Mouse (Mus musculus): ENCODE data around the gene Bcl6. TPM values are rescaled to one million over a fixed set of nuclear protein-coding genes. Genes with fewer than 3 reads are reported as not detected.

The Bcl6 gene
- polyA plus RNA-seq, 2 experiments, result 2.7 to 10.8 TPM

DNA sequence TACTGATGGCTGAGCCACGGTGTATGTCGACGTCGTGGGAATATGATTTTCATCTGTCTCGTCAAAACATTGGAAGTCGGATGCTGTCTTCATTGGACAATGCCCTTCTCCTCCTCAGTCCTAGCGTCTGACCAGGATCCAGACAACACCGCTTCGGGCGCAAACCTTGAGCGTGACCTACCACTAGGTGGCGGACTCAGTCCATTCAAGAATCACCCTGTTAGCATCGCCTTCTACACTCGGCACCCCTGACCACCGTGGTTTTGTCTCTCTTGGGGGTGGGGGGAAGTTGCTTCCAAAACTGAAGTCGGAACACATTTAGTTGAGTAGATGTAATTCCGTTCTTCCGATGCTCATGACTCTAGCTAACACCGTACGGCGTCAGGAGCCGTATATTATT, 4.5 kb downstream of the Bcl6 start:
- H3K4me1 ChIP-seq (ENCODE audit: control insufficient read depth, insufficient read depth, low read length), result peaks cover 39% of the 10 kb centered on the region
- ATAC-seq (ENCODE audit: low FRiP score, low read depth), result peak; percentile 21
- no peaks in the 10 kb centered on the region for H3K36me3 ChIP-seq (ENCODE audit: control insufficient read depth, insufficient read depth, low read length)
- DNase-seq (ENCODE audit: low spot score), result peak; percentile 92
- no peak for TF ChIP-seq POLR2A (IDR thresholded peaks at IDR 0.05; ENCODE audit: borderline replicate concordance, extremely low read depth, insufficient read depth, insufficient read length)
- peak overlapping the region; percentile 97 for H3K4me2 ChIP-seq (replicated peaks; ENCODE audit: low read depth, low read length, severe bottlenecking)
- peaks cover 21% of the 10 kb centered on the region for H3K27me3 ChIP-seq (ENCODE audit: control insufficient read depth, insufficient read depth, low read length)
- no peak overlapping the region for H3K27ac ChIP-seq (replicated peaks; ENCODE audit: low read depth, low read length)
- no peaks in the 10 kb centered on the region for H3K9me3 ChIP-seq (ENCODE audit: control insufficient read depth, low read length)
- WGBS, result under 1% methylated on average over 22 of the region's 22 CpGs
- peak overlapping the region; percentile 45 for H3K4me3 ChIP-seq (replicated peaks; ENCODE audit: low read length)
- H3K9ac ChIP-seq (ENCODE audit: low read depth, low read length, severe bottlenecking), result peak overlapping the region; percentile 48; the same call in 1 of the 2 replicates

DNA sequence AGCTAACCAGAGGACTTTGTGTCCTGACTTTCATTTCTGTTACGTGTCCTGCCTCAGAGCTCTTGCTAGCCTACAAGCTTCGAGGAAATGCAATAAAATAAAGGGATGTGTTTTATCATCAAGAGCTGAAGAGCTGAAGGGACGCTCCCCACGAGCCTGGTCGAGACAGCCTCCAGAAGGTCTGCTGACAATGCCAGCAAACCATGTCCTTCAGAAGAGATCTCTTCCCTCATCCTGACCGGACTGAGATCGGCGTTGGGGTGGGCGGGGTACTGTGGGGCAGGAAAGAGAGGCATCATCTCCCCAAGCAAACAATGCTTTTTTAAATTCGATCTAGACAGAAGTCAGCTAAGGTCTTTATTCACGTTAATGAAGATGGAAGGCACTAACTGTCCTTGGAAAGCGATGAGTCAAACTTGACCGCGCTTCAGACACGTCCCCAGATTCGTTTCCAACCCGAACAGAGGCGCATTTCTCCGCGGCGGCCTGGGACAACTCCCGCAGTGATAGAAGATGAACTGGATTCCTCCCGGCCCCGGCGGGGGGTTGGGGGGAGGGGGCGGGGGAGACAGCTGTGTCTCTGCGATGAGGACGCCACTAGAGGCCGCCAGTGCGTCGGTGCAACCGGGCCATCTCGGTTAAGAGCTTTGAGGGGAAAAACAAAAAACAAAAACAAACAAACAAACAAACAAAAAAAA, 5.6 kb downstream of the Bcl6 start:
- ATAC-seq (ENCODE audit: low FRiP score, low read depth) (no peak), DNase-seq (ENCODE audit: low spot score) (no peak)
- Histone ChIP-seq H3K4me1 (ENCODE audit: control insufficient read depth, insufficient read depth, low read length) (peaks cover 39% of the 10 kb centered on the region), H3K36me3 (ENCODE audit: control insufficient read depth, insufficient read depth, low read length) (no peaks in the 10 kb centered on the region), H3K27ac (replicated peaks; ENCODE audit: low read depth, low read length) (no peak overlapping the region), H3K9ac (ENCODE audit: low read depth, low read length, severe bottlenecking) (no peak overlapping the region), H3K4me3 (replicated peaks; ENCODE audit: low read length) (peak overlapping the region; percentile 41), H3K4me2 (replicated peaks; ENCODE audit: low read depth, low read length, severe bottlenecking) (peak overlapping the region; percentile 82), H3K9me3 (ENCODE audit: control insufficient read depth, low read length) (no peaks in the 10 kb centered on the region), H3K27me3 (ENCODE audit: control insufficient read depth, insufficient read depth, low read length) (peaks cover 21% of the 10 kb centered on the region)
- no peak for TF ChIP-seq POLR2A (IDR thresholded peaks at IDR 0.05; ENCODE audit: borderline replicate concordance, extremely low read depth, insufficient read depth, insufficient read length)
- WGBS, result under 1% methylated on average over 33 of the region's 33 CpGs

DNA sequence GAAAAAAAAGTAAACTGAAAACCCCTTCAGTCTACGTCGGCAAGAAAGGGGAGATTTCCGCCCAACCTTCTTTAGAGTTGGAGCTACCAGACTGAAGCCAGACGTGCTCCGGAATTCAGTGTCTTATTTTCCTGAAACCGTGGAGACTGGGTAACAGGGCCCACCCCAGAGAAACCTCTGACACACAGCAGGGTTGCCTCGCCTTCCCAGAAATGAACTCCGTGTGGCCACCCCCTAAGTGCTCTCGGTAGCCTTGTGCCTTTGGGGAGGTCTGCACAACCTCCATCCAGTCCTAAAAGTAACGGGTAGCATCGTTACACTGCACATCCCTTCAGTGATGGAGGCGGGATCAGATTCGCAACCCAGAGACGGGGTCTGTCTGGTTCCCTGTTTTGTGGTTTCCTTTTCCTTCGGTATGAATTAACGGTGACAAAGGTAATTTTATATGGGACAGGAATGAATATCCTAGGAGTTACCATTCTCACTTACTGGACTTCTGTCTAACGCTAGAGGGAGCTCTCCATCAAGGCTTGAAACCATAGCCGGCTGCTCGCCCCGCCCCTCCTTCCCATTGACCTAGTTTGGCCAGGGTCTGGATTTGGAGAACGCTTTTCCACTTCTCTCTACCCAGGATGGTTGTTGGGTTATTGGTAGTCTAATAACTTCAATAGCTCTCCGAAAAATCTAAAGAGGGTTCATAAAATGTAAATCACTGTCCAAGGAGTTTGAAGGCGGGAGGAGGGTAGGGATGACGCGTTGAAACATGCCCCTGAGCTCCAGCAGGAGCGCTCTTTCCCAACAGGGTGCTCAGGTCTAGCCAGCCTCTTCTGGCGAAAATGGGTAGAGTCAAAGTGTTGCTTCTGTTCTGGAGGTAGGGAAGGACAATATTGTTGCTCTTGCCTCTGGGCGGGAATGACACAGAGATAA, 6.5 kb downstream of the Bcl6 start:
- 3% methylated on average over 28 of the region's 28 CpGs for WGBS
- Histone ChIP-seq H3K4me1 (ENCODE audit: control insufficient read depth, insufficient read depth, low read length) (peaks cover 39% of the 10 kb centered on the region), H3K36me3 (ENCODE audit: control insufficient read depth, insufficient read depth, low read length) (peaks cover 4% of the 10 kb centered on the region; the same call in 1 of the 2 replicates), H3K4me2 (replicated peaks; ENCODE audit: low read depth, low read length, severe bottlenecking) (peak overlapping the region; percentile 82), H3K9ac (ENCODE audit: low read depth, low read length, severe bottlenecking) (peak overlapping the region; percentile 28; the same call in 1 of the 2 replicates), H3K9me3 (ENCODE audit: control insufficient read depth, low read length) (no peaks in the 10 kb centered on the region), H3K4me3 (replicated peaks; ENCODE audit: low read length) (peak overlapping the region; percentile 41), H3K27ac (replicated peaks; ENCODE audit: low read depth, low read length) (no peak overlapping the region), H3K27me3 (ENCODE audit: control insufficient read depth, insufficient read depth, low read length) (peaks cover 21% of the 10 kb centered on the region)
- ATAC-seq (ENCODE audit: low FRiP score, low read depth), result peak; percentile 74
- no peak for TF ChIP-seq POLR2A (IDR thresholded peaks at IDR 0.05; ENCODE audit: borderline replicate concordance, extremely low read depth, insufficient read depth, insufficient read length)
- peak; percentile 92 for DNase-seq (ENCODE audit: low spot score)

DNA sequence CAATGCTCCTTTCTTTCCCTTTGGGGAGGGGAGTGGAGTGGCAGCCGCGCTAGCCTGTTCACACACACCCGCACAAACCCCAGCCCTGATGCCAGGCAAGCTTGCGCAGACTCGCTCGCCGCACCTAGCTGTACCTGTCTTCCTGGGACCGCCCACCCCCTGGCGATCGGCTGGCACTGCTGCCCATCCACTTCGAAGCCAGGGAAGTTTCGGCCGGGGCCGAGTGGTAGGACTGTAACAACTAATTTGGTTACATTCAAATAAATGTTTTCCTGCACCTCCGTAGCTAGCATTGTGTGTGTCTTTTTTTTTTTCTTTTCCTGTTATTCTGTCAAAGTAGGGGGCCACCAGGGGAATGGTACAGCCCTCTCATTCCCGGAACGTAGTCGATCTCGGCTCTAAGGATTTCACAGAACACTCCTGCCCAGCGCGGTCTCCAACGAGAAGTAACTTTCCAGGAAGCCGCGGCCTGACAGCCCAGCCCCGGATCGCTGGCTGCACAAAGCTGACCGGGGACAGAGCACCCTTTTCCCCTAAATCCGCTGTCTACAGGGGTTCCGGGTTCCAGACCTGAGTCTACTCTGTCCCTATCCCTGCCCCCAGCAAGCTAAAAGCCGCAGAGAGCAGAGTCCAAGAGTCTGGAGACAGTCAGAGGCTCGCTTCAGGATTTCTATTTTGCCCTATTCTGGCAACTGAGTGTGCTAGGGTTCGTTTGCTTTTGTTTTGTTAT, 7.5 kb downstream of the Bcl6 start:
- Histone ChIP-seq H3K4me1 (ENCODE audit: control insufficient read depth, insufficient read depth, low read length) (peaks cover 34% of the 10 kb centered on the region), H3K4me2 (replicated peaks; ENCODE audit: low read depth, low read length, severe bottlenecking) (peak overlapping the region; percentile 82), H3K4me3 (replicated peaks; ENCODE audit: low read length) (peak overlapping the region; percentile 41), H3K27me3 (ENCODE audit: control insufficient read depth, insufficient read depth, low read length) (peaks cover 21% of the 10 kb centered on the region), H3K36me3 (ENCODE audit: control insufficient read depth, insufficient read depth, low read length) (peaks cover 5% of the 10 kb centered on the region; the same call in 1 of the 2 replicates), H3K9me3 (ENCODE audit: control insufficient read depth, low read length) (no peaks in the 10 kb centered on the region), H3K27ac (replicated peaks; ENCODE audit: low read depth, low read length) (no peak overlapping the region), H3K9ac (ENCODE audit: low read depth, low read length, severe bottlenecking) (peak overlapping the region; percentile 48)
- ATAC-seq (ENCODE audit: low FRiP score, low read depth) (no peak), DNase-seq (ENCODE audit: low spot score) (no peak)
- WGBS, result 3% methylated on average over 32 of the region's 32 CpGs
- no peak for TF ChIP-seq POLR2A (IDR thresholded peaks at IDR 0.05; ENCODE audit: borderline replicate concordance, extremely low read depth, insufficient read depth, insufficient read length)
